Mouse (Mus musculus): Measurements from ENCODE around the gene Nol6. TPM values are rescaled to one million over a fixed set of nuclear protein-coding genes. Genes with fewer than 3 reads are reported as not detected.

The Nol6 gene
- 10 to 100 TPM; 50.0 to 59.8 TPM for total RNA-seq (2021)
- long read RNA-seq, experiment 1, full-length matches to known transcripts: 40 of 56 reads
- long read RNA-seq, experiment 1, partial matches to known transcripts: 12 of 56 reads
- long read RNA-seq, experiment 1, other reads (novel, unspliced or antisense): 4 of 56 reads
- long read RNA-seq, experiment 2, partial matches to known transcripts: 7 of 7 reads
- long read RNA-seq, experiment 2, other reads (novel, unspliced or antisense): 0 of 7 reads

- DNase-seq (ENCODE audit: low spot score in 2 of 2): peak; percentile 84 to 88
Observed at GRCm38 (mm10) chr4:41124180-41124951, at the start of gene Nol6. Nol6 (minus strand) TSS chr4:41124455.

GRCm38 (mm10) chr4:41170970-41171369 lies 46.7 kb upstream of the Nol6 start:
- DNase-seq (ENCODE audit: low spot score in 2 of 2): no peak

- peak; percentile 70 to 81 for DNase-seq (ENCODE audit: low spot score in 2 of 2)
Observed at GRCm38 (mm10) chr4:41165693-41166475, 41.6 kb upstream of the Nol6 start.

- DNase-seq (ENCODE audit: low spot score in 2 of 2): no peak
Observed at GRCm38 (mm10) chr4:41164974-41165373, 40.7 kb upstream of the Nol6 start.

- no peak for DNase-seq (ENCODE audit: low spot score in 2 of 2)
Observed at GRCm38 (mm10) chr4:41161232-41161631, 37.0 kb upstream of the Nol6 start.

GRCm38 (mm10) chr4:41158251-41158650 lies 34.0 kb upstream of the Nol6 start:
- no peak for DNase-seq (ENCODE audit: low spot score in 2 of 2)

GRCm38 (mm10) chr4:41156961-41157360 lies 32.7 kb upstream of the Nol6 start:
- no peak for DNase-seq (ENCODE audit: low spot score in 2 of 2)

- peak in 1 of 2 experiments; percentile 28 for DNase-seq (ENCODE audit: low spot score in 2 of 2)
Observed at GRCm38 (mm10) chr4:41153146-41153545, 28.9 kb upstream of the Nol6 start.

GRCm38 (mm10) chr4:41151186-41151585 lies 26.9 kb upstream of the Nol6 start:
- no peak for DNase-seq (ENCODE audit: low spot score in 2 of 2)

- no peak for DNase-seq (ENCODE audit: low spot score in 2 of 2)
Observed at GRCm38 (mm10) chr4:41149891-41150290, 25.6 kb upstream of the Nol6 start.

GRCm38 (mm10) chr4:41142601-41143000 lies 18.3 kb upstream of the Nol6 start:
- DNase-seq (ENCODE audit: low spot score in 2 of 2): no peak

- no peak for DNase-seq (ENCODE audit: low spot score in 2 of 2)
Observed at GRCm38 (mm10) chr4:41140174-41140875, 16.1 kb upstream of the Nol6 start.

GRCm38 (mm10) chr4:41136811-41137210 lies 12.6 kb upstream of the Nol6 start:
- no peak for DNase-seq (ENCODE audit: low spot score in 2 of 2)

GRCm38 (mm10) chr4:41136454-41136805 lies 12.2 kb upstream of the Nol6 start:
- DNase-seq (ENCODE audit: low spot score in 2 of 2): peak in 1 of 2 experiments; percentile 50

- peak; percentile 67 to 71 for DNase-seq (ENCODE audit: low spot score in 2 of 2)
Observed at GRCm38 (mm10) chr4:41135711-41136453, 11.6 kb upstream of the Nol6 start, which contains the start of gene Ube2r2. Ube2r2 (plus strand) TSS chr4:41135743.

GRCm38 (mm10) chr4:41134935-41135710 lies 10.9 kb upstream of the Nol6 start:
- DNase-seq (ENCODE audit: low spot score in 2 of 2): peak; percentile 69 to 77

GRCm38 (mm10) chr4:41133529-41134291 lies 9.5 kb upstream of the Nol6 start:
- no peak for DNase-seq (ENCODE audit: low spot score in 2 of 2)

- no peak for DNase-seq (ENCODE audit: low spot score in 2 of 2)
Observed at GRCm38 (mm10) chr4:41132471-41132870, 8.2 kb upstream of the Nol6 start.

GRCm38 (mm10) chr4:41129836-41130235 lies 5.6 kb upstream of the Nol6 start:
- no peak for DNase-seq (ENCODE audit: low spot score in 2 of 2)

All from adrenal gland, adult 18-20 months (tissue).